Mouse (Mus musculus): ENCODE measurements around the gene Hist1h1b. TPM values are rescaled to one million over a fixed set of nuclear protein-coding genes. Genes with fewer than 3 reads are reported as not detected.
"Not testable (repeated sequence)": the region's sequence is repeated elsewhere in the genome, so short reads cannot be mapped to it uniquely, and the experiment has no call there.

Gene Hist1h1b
- polyA plus RNA-seq, 1 experiment from 2014 or later = 10.5 TPM

DNA sequence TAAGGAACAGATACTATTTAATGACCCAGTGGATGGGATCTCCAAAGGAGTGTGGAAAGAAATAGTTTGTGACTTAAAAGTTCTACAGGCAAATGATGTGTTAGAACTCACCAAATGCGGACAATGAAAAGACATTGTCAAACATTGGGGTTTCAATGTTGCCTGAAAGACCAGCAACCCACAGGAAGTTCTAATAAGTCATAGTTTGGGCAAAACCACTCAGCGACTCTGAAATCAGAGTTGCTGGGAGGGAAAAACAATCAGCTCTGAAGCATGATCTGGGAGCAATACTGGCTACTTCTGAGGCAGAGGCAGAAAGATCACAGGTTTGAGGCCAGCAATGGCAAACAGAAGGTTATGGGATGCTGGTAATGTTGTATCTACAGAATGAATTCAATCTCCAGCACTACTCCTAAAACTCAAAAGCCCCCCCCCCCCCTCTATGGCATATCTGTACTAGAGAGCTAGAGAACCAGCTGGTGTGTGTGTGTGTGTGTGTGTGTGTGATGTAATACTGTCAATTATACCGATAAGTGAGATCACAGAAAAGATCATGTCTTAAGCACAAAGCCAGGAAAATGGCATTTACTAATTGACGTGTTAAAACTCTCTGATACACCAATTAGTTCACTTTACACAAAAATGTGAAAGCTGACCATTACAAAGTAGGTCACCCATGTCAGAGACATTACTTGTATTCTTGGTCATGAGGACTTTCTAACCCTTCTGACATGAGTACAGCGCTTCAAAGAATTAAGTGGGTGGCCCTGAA lies 30.9 kb downstream of the Hist1h1b start:
- no peak for ATAC-seq (ENCODE audit: low FRiP score, low TSS enrichment)
- no peaks in the 10 kb centered on the region for H3K4me1 ChIP-seq (replicated peaks; ENCODE audit: control insufficient read depth, insufficient read depth)
- H3K4me2 ChIP-seq (replicated peaks; ENCODE audit: low read depth) = peak overlapping the region; percentile 55
- peak overlapping the region; percentile 13; the same call in 1 of the 2 replicates for H3K27ac ChIP-seq (replicated peaks)
- 4% methylated on average over 5 of the region's 5 CpGs for WGBS
- peak overlapping the region; percentile 54 for H3K9ac ChIP-seq (ENCODE audit: low read length)
- peak overlapping the region; percentile 43 for H3K4me3 ChIP-seq (ENCODE audit: low read depth, low read length)
- no peaks in the 10 kb centered on the region for H3K9me3 ChIP-seq (ENCODE audit: control insufficient read depth, low read length)
- DNase-seq (ENCODE audit: low spot score) = no peak
- no peaks in the 10 kb centered on the region for H3K27me3 ChIP-seq (ENCODE audit: control insufficient read depth, insufficient read depth, low read length)
- TF ChIP-seq CTCF (IDR thresholded peaks at IDR 0.05; ENCODE audit: low read depth) (no peak), EP300 (optimal IDR thresholded peaks at IDR 0.05) (no peak)
- no peaks in the 10 kb centered on the region for H3K36me3 ChIP-seq (ENCODE audit: control insufficient read depth, insufficient read depth, low read length)

DNA sequence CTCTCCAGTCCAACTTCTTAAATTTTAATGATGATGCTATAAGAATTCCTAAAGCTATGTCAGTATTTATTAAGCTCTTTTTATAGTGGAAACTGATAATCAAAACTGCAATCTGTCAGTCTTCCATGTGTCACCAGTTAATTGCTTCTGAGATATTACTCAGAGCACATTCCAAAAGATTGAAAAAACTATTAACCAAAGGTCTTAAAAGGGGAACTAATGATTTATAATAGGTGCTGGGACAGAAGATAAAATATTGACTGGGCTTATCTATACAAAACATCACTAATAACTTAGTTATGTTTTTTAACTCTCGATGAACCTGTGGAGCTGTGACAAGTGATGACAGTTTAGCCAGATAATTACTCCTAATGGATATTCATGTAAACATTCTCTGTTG lies 35.4 kb downstream of the Hist1h1b start:
- 34% methylated on average over 1 of the region's 1 CpGs for WGBS
- H3K27ac ChIP-seq (replicated peaks) = no peak overlapping the region
- no peak overlapping the region for H3K4me2 ChIP-seq (replicated peaks; ENCODE audit: low read depth)
- no peak for DNase-seq (ENCODE audit: low spot score)
- TF ChIP-seq CTCF (IDR thresholded peaks at IDR 0.05; ENCODE audit: low read depth) = no peak
- TF ChIP-seq EP300 (optimal IDR thresholded peaks at IDR 0.05) = no peak
- ATAC-seq (ENCODE audit: low FRiP score, low TSS enrichment) = no peak
- no peaks in the 10 kb centered on the region for H3K27me3 ChIP-seq (ENCODE audit: control insufficient read depth, insufficient read depth, low read length)
- no peak overlapping the region for H3K4me3 ChIP-seq (ENCODE audit: low read depth, low read length)
- no peaks in the 10 kb centered on the region for H3K36me3 ChIP-seq (ENCODE audit: control insufficient read depth, insufficient read depth, low read length)
- H3K9me3 ChIP-seq (ENCODE audit: control insufficient read depth, low read length) = no peaks in the 10 kb centered on the region
- H3K4me1 ChIP-seq (replicated peaks; ENCODE audit: control insufficient read depth, insufficient read depth) = no peaks in the 10 kb centered on the region
- no peak overlapping the region for H3K9ac ChIP-seq (ENCODE audit: low read length)

DNA sequence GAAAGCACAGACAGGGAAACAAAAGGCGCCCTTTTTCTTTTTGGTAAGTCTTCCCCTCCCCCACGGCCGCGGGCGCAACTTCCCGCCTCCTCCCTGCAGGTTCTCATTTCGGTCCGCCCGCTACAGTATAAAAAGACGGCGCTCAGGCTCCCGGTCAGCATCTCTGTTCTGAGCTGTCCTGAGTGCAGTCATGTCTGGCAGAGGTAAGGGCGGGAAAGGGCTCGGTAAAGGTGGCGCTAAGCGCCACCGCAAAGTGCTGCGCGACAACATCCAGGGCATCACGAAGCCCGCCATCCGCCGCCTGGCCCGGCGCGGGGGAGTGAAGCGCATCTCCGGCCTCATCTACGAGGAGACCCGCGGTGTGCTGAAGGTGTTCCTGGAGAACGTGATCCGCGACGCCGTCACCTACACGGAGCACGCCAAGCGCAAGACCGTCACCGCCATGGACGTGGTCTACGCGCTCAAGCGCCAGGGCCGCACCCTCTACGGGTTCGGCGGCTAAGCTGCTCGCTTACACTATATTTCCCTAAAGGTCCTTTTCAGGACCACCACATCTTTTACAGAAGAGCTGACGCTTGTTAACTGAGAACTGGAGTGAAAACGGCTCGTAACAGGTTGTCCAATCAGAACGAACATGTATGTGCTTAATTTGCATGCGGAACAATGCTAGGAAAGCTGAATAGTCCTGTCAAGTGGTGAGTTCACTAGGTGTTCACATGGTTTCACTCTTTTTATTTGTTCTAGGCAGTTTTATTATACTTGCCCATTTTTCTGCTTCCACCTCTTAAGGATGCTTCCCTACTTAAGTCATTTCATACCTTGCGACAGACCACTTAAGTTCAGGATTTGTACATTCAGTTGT lies 45.3 kb downstream of the Hist1h1b start, which contains the start of gene Hist1h4j:
Gene Hist1h4j (plus strand): TSS at position 159 of the 862 bp plus-strand sequence.
- peak within 1 kb of the TSS; percentile 43 for H3K4me3 ChIP-seq (ENCODE audit: low read depth, low read length)
- under 1% methylated on average over 39 of the region's 56 CpGs for WGBS

DNA sequence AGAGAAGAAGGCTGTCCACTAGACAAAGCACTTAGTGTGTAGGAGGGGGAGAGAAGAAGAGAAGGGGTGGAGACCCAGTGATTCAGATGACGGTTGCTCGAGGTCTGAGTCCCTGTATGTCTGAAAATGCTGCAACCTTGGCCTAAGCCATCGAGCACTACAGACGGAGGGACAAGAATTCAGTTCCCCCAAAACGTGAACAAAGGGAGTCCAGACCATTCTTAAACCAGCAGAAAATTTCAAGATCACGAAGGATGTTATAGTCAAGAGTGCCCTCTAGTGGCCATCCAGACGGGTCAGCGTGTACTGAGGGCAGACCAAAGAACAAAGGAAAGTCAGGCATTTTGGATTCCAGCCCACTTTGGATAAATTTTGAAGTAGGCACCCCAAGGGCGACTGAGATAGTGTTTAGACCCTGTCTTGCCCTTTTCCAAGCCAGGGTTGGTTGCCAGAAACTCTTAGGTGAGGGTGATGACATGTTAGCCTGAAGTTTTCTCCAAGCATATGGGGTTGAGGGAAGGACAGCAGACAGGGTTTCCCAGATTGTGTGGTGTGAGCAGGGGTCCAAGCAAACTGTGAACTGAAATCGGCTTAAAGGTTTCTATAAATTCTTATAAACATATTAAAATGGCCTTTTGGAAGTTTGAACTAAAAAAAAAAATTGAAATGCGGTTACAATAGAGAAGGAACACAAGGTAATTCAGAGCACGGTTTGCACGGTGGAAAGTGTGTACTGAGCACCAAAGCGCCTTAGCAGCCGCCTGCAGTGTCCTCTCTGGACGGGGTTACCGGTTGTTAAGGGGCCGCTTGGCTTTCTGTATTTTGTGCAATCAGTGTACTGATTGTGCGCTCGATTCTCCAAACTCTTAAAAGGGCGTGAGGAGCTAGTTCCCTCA lies 46.2 kb downstream of the Hist1h1b start:
- Histone ChIP-seq H3K9ac (ENCODE audit: low read length) (peak overlapping the region; percentile 57), H3K4me1 (replicated peaks; ENCODE audit: control insufficient read depth, insufficient read depth) (no peaks in the 10 kb centered on the region), H3K36me3 (ENCODE audit: control insufficient read depth, insufficient read depth, low read length) (no peaks in the 10 kb centered on the region), H3K27ac (replicated peaks) (peak overlapping the region; percentile 86), H3K4me3 (ENCODE audit: low read depth, low read length) (peak overlapping the region; percentile 43), H3K27me3 (ENCODE audit: control insufficient read depth, insufficient read depth, low read length) (no peaks in the 10 kb centered on the region), H3K4me2 (replicated peaks; ENCODE audit: low read depth) (peak overlapping the region; percentile 56), H3K9me3 (ENCODE audit: control insufficient read depth, low read length) (no peaks in the 10 kb centered on the region)
- 0% methylated on average over 21 of the region's 21 CpGs for WGBS
- ATAC-seq (ENCODE audit: low FRiP score, low TSS enrichment) (peak; percentile 78), DNase-seq (ENCODE audit: low spot score) (peak; percentile 71)
- TF ChIP-seq EP300 (optimal IDR thresholded peaks at IDR 0.05) (no peak), CTCF (IDR thresholded peaks at IDR 0.05; ENCODE audit: low read depth) (peak; percentile 95)

More for the DNA sequence above, 45.3 kb downstream of the Hist1h1b start, which contains the start of gene Hist1h4j:
- ATAC-seq (ENCODE audit: low FRiP score, low TSS enrichment) (peak; percentile 89), DNase-seq (ENCODE audit: low spot score) (peak; percentile 84)
- H3K27me3 ChIP-seq (ENCODE audit: control insufficient read depth, insufficient read depth, low read length); H3K4me1 ChIP-seq (replicated peaks; ENCODE audit: control insufficient read depth, insufficient read depth); H3K36me3 ChIP-seq (ENCODE audit: control insufficient read depth, insufficient read depth, low read length); H3K9me3 ChIP-seq (ENCODE audit: control insufficient read depth, low read length): not testable (repeated sequence)
- H3K9ac ChIP-seq (ENCODE audit: low read length) = peak within 1 kb of the TSS; percentile 57
- peak within 1 kb of the TSS; percentile 56 for H3K4me2 ChIP-seq (replicated peaks; ENCODE audit: low read depth)
- H3K27ac ChIP-seq (replicated peaks) = peak within 1 kb of the TSS; percentile 86

DNA sequence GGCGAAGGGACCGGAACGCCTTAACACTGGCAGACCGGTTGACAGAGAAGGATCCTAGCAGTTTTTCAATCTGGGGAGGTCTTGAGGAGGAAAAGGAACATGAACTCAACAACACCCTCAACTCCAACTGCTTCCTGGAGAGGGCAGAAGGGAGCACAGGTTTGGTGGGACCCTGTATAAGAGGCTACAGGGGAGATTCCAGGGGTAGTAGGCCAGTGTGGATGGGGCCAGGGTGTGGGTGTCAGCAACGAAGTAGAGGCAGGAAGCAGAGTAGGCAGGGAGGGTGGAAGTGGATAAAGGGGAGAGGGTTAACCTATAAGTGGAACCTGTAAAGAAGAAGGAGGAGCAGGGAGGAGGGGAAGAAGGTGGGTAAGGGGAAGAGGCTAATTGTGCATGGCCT lies 47.0 kb downstream of the Hist1h1b start:
- no peaks in the 10 kb centered on the region for H3K9me3 ChIP-seq (ENCODE audit: control insufficient read depth, low read length)
- DNase-seq (ENCODE audit: low spot score) (no peak), ATAC-seq (ENCODE audit: low FRiP score, low TSS enrichment) (no peak)
- WGBS = 82% methylated on average over 5 of the region's 5 CpGs
- TF ChIP-seq EP300 (optimal IDR thresholded peaks at IDR 0.05) (no peak), CTCF (IDR thresholded peaks at IDR 0.05; ENCODE audit: low read depth) (peak; percentile 22; the same call in 1 of the 2 replicates)
- H3K27ac ChIP-seq (replicated peaks) = no peak overlapping the region
- no peaks in the 10 kb centered on the region for H3K27me3 ChIP-seq (ENCODE audit: control insufficient read depth, insufficient read depth, low read length)
- no peaks in the 10 kb centered on the region for H3K36me3 ChIP-seq (ENCODE audit: control insufficient read depth, insufficient read depth, low read length)
- no peak overlapping the region for H3K9ac ChIP-seq (ENCODE audit: low read length)
- H3K4me2 ChIP-seq (replicated peaks; ENCODE audit: low read depth) = no peak overlapping the region
- H3K4me1 ChIP-seq (replicated peaks; ENCODE audit: control insufficient read depth, insufficient read depth) = no peaks in the 10 kb centered on the region
- no peak overlapping the region for H3K4me3 ChIP-seq (ENCODE audit: low read depth, low read length)

Small RNA genes lying within 50 kb of the gene (microRNA-seq; reads per million reads assigned to microRNA genes)
- not detected for gene Gm19658
- not detected for gene Gm44346
- gene Gm44454 = not detected

Other genes starting within 250 kb of the Hist1h1b start
- 1.6 and 2.4 TPM in 2 replicates for gene Zkscan8, start 249.5 kb downstream of the Hist1h1b start, polyA plus RNA-seq (2015; fragmentation: Nextera tagmentation; extraction: Ambion mirVana)
- gene Olfr1366, start 237.8 kb downstream of the Hist1h1b start, polyA plus RNA-seq (2015; fragmentation: Nextera tagmentation; extraction: Ambion mirVana) = 0.07 TPM in 2 replicates
- gene Olfr1535, start 220.7 kb downstream of the Hist1h1b start, polyA plus RNA-seq (2015; fragmentation: Nextera tagmentation; extraction: Ambion mirVana) = 0.04 TPM in 1 of 2 replicates, not detected in the other
- gene Olfr1364, start 198.9 kb downstream of the Hist1h1b start, polyA plus RNA-seq (2015; fragmentation: Nextera tagmentation; extraction: Ambion mirVana) = not detected in 2 replicates
- not detected in 2 replicates for gene Olfr1362, start 166.6 kb downstream of the Hist1h1b start, polyA plus RNA-seq (2015; fragmentation: Nextera tagmentation; extraction: Ambion mirVana)
- not detected in 2 replicates for gene Olfr11, start 138.1 kb downstream of the Hist1h1b start, polyA plus RNA-seq (2015; fragmentation: Nextera tagmentation; extraction: Ambion mirVana)
- gene Olfr1361, start 117.2 kb downstream of the Hist1h1b start, polyA plus RNA-seq (2015; fragmentation: Nextera tagmentation; extraction: Ambion mirVana) = not detected in 2 replicates
- gene Olfr1360, start 103.2 kb downstream of the Hist1h1b start, polyA plus RNA-seq (2015; fragmentation: Nextera tagmentation; extraction: Ambion mirVana) = not detected in 2 replicates
- gene Olfr1359, start 82.5 kb downstream of the Hist1h1b start, polyA plus RNA-seq (2015; fragmentation: Nextera tagmentation; extraction: Ambion mirVana) = not detected in 2 replicates
- gene Hist1h2bl, start 64.5 kb downstream of the Hist1h1b start, polyA plus RNA-seq (2015; fragmentation: Nextera tagmentation; extraction: Ambion mirVana) = 0.85 and 1.5 TPM in 2 replicates
- 8.8 and 14.4 TPM in 2 replicates for gene Hist1h2ai, start 64.2 kb downstream of the Hist1h1b start, polyA plus RNA-seq (2015; fragmentation: Nextera tagmentation; extraction: Ambion mirVana)
- gene Hist1h3h, start 63.0 kb downstream of the Hist1h1b start, polyA plus RNA-seq (2015; fragmentation: Nextera tagmentation; extraction: Ambion mirVana) = 1.1 and 4.1 TPM in 2 replicates
- gene Hist1h2bm, start 58.6 kb downstream of the Hist1h1b start, polyA plus RNA-seq (2015; fragmentation: Nextera tagmentation; extraction: Ambion mirVana) = 0.56 and 1.0 TPM in 2 replicates
- gene Hist1h4j, start 45.6 kb downstream of the Hist1h1b start, polyA plus RNA-seq (2015; fragmentation: Nextera tagmentation; extraction: Ambion mirVana) = 0.18 and 0.92 TPM in 2 replicates
- 0.81 and 1.1 TPM in 2 replicates for gene Hist1h4k, start 30.1 kb downstream of the Hist1h1b start, polyA plus RNA-seq (2015; fragmentation: Nextera tagmentation; extraction: Ambion mirVana)
- gene Hist1h2ak, start 26.8 kb downstream of the Hist1h1b start, polyA plus RNA-seq (2015; fragmentation: Nextera tagmentation; extraction: Ambion mirVana) = 7.3 and 19.3 TPM in 2 replicates
- 0.73 and 2.2 TPM in 2 replicates for gene Hist1h2bn, start 26.5 kb downstream of the Hist1h1b start, polyA plus RNA-seq (2015; fragmentation: Nextera tagmentation; extraction: Ambion mirVana)
- gene Hist1h3i, start 2.7 kb upstream of the Hist1h1b start, polyA plus RNA-seq (2015; fragmentation: Nextera tagmentation; extraction: Ambion mirVana) = 31.2 and 44.3 TPM in 2 replicates
- gene Hist1h2an, start 6.6 kb upstream of the Hist1h1b start, polyA plus RNA-seq (2015; fragmentation: Nextera tagmentation; extraction: Ambion mirVana) = 1.4 and 1.6 TPM in 2 replicates
- gene Hist1h2bp, start 6.8 kb upstream of the Hist1h1b start, polyA plus RNA-seq (2015; fragmentation: Nextera tagmentation; extraction: Ambion mirVana) = 0.54 and 2.0 TPM in 2 replicates
- 7.7 and 9.9 TPM in 2 replicates for gene Hist1h2bq, start 29.6 kb upstream of the Hist1h1b start, polyA plus RNA-seq (2015; fragmentation: Nextera tagmentation; extraction: Ambion mirVana)
- gene Hist1h2ao, start 29.8 kb upstream of the Hist1h1b start, polyA plus RNA-seq (2015; fragmentation: Nextera tagmentation; extraction: Ambion mirVana) = 0.95 and 1.1 TPM in 2 replicates
- 1.1 TPM in 1 of 2 replicates, not detected in the other for gene Hist1h4m, start 31.1 kb upstream of the Hist1h1b start, polyA plus RNA-seq (2015; fragmentation: Nextera tagmentation; extraction: Ambion mirVana)
- 4.0 and 4.6 TPM in 2 replicates for gene Hist1h4n, start 51.6 kb upstream of the Hist1h1b start, polyA plus RNA-seq (2015; fragmentation: Nextera tagmentation; extraction: Ambion mirVana)
- gene Hist1h2ap, start 52.9 kb upstream of the Hist1h1b start, polyA plus RNA-seq (2015; fragmentation: Nextera tagmentation; extraction: Ambion mirVana) = 1,237 and 1,874 TPM in 2 replicates
- gene Hist1h2br, start 53.1 kb upstream of the Hist1h1b start, polyA plus RNA-seq (2015; fragmentation: Nextera tagmentation; extraction: Ambion mirVana) = 8.1 and 10.0 TPM in 2 replicates
- gene Zfp184, start 164.5 kb upstream of the Hist1h1b start, polyA plus RNA-seq (2015; fragmentation: Nextera tagmentation; extraction: Ambion mirVana) = 1.4 and 1.6 TPM in 2 replicates
- gene Pom121l2, start 200.6 kb upstream of the Hist1h1b start, polyA plus RNA-seq (2015; fragmentation: Nextera tagmentation; extraction: Ambion mirVana) = 0.05 TPM in 1 of 2 replicates, not detected in the other
- 0.51 and 0.65 TPM in 2 replicates for gene Prss16, start 229.1 kb upstream of the Hist1h1b start, polyA plus RNA-seq (2015; fragmentation: Nextera tagmentation; extraction: Ambion mirVana)